26 mouse cellular contexts compared by ENCODE assay signal in genomic region chr8:86922141-86922540, GRCm38 (mm10).
"Had no signal": no experiment of that assay in that cellular context is flagged by ENCODE, and none has a peak within 500 bp of the region (broad histone marks: within the 10 kb centered on the region; RNA-seq: fewer than 3 reads in every experiment).

No protein-coding gene starts in this region.

- H3K4me3 ChIP-seq: left cerebral cortex, adult 2 months; limb, embryonic 10.5 days; limb, embryonic 12.5 days; limb, embryonic 13.5 days; limb, embryonic 15.5 days; liver, embryonic 12.5 days; liver, embryonic 13.5 days; liver, embryonic 15.5 days; lung, embryonic 15.5 days; midbrain, embryonic 10.5 days; midbrain, embryonic 12.5 days; midbrain, embryonic 13.5 days; midbrain, embryonic 15.5 days; myocyte had no signal

- H3K9me3 ChIP-seq: limb, embryonic 10.5 days; limb, embryonic 12.5 days; limb, embryonic 13.5 days; limb, embryonic 15.5 days; liver, embryonic 12.5 days; liver, embryonic 13.5 days; liver, embryonic 15.5 days; lung, embryonic 15.5 days; midbrain, embryonic 10.5 days; midbrain, embryonic 12.5 days; midbrain, embryonic 13.5 days; midbrain, embryonic 15.5 days had no signal

- DNase-seq: left cerebral cortex, postnatal 4 days; liver; liver, embryonic 13.5 days; liver, postnatal 0 days; lung, adult 18-20 months; lung, adult 2 months; lung, postnatal 10 days; lung, postnatal 14 days; lung, postnatal 36 days; lung, postnatal 4 days; midbrain, embryonic 14.5 days had no signal

- H3K27me3 ChIP-seq: limb, embryonic 15.5 days; lung, embryonic 15.5 days; midbrain, embryonic 15.5 days had no signal

- H3K4me1 ChIP-seq: limb, embryonic 15.5 days; liver, embryonic 12.5 days; liver, embryonic 13.5 days; liver, embryonic 15.5 days; midbrain, embryonic 12.5 days; midbrain, embryonic 13.5 days; midbrain, embryonic 15.5 days had no signal

- ATAC-seq: liver, embryonic 12.5 days; liver, postnatal 0 days; lung, postnatal 0 days; midbrain, embryonic 13.5 days; midbrain, embryonic 15.5 days; midbrain, embryonic 16.5 days had no signal

- H3K36me3 ChIP-seq: limb, embryonic 10.5 days; limb, embryonic 12.5 days; limb, embryonic 13.5 days; limb, embryonic 15.5 days; liver, embryonic 12.5 days; liver, embryonic 13.5 days; liver, embryonic 15.5 days; lung, embryonic 15.5 days; midbrain, embryonic 10.5 days; midbrain, embryonic 12.5 days; midbrain, embryonic 13.5 days; midbrain, embryonic 15.5 days had no signal
